ENCODE assay signal across 26 mouse cellular contexts in the genomic region with DNA sequence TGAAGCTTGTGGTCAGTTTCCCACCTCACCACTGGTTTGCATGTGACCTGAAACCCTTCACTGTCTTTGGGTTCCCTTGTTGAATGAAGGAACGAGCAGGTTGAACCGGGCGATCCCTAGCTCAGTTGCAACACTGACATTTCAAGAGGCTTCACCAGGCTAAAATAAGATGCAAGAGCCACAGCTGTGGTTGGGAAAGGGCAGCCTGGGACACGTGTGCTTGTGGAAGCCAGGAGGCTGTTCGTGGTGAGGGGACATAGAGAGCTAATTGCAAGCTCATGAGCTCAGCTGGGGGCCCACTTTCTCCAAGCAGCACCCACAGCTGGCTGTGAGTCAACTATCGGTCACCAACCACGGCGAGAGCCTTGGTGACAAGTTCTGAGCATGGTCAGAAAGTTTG.
DNase-seq lines count a peak whose midpoint lies in the region; ATAC-seq lines count a peak whose summit lies in the region.
"Had no signal": no experiment of that assay in that cellular context is flagged by ENCODE, and none has a peak within 500 bp of the region (broad histone marks: within the 10 kb centered on the region; RNA-seq: fewer than 3 reads in every experiment).

No protein-coding gene starts in this region.

- H3K4me2 ChIP-seq in kidney, embryonic 14.5 days (replicated peaks; ENCODE audit: low read depth, low read length), result no peak overlapping the region
- H3K4me2 ChIP-seq: embryonic facial prominence, embryonic 13.5 days; forebrain, embryonic 15.5 days; heart, embryonic 12.5 days; kidney, embryonic 15.5 days; liver, embryonic 15.5 days; midbrain, embryonic 11.5 days had no signal

- no peaks in the 10 kb centered on the region for H3K4me1 ChIP-seq in kidney, embryonic 14.5 days (ENCODE audit: control insufficient read depth, insufficient read depth, low read length)
- H3K4me1 ChIP-seq: forebrain, embryonic 15.5 days; liver, embryonic 15.5 days had no signal

- H3K9me3 ChIP-seq in kidney, embryonic 14.5 days (ENCODE audit: control insufficient read depth, low read length), result peaks cover 9% of the 10 kb centered on the region
- H3K9me3 ChIP-seq: embryonic facial prominence, embryonic 13.5 days; forebrain, embryonic 15.5 days; limb, embryonic 10.5 days; liver, embryonic 15.5 days had no signal

- H3K27ac ChIP-seq in kidney, embryonic 14.5 days (ENCODE audit: low read depth, low read length), result no peak overlapping the region
- H3K27ac ChIP-seq: embryonic facial prominence, embryonic 13.5 days; forebrain, embryonic 15.5 days; kidney, embryonic 15.5 days; limb, embryonic 10.5 days; liver, embryonic 15.5 days had no signal

- peak; percentile 50; the same call in 1 of the 2 replicates for ATAC-seq in common myeloid progenitor, adult 5-6 weeks (replicated peaks; ENCODE audit: low read depth, poor library complexity, severe bottlenecking)
- no peak for ATAC-seq in kidney, embryonic 14.5 days (ENCODE audit: low FRiP score, low TSS enrichment)
- ATAC-seq: forebrain, embryonic 15.5 days; intestine, postnatal 0 days; Patski had no signal

- no peak overlapping the region for H3K9ac ChIP-seq in kidney, embryonic 14.5 days (ENCODE audit: low read depth, low read length)
- H3K9ac ChIP-seq: embryonic facial prominence, embryonic 13.5 days; forebrain, embryonic 15.5 days; heart, embryonic 12.5 days; kidney, embryonic 15.5 days; liver, embryonic 15.5 days had no signal

- no peak overlapping the region for H3K4me3 ChIP-seq in kidney, embryonic 14.5 days (ENCODE audit: low read length)
- H3K4me3 ChIP-seq: embryonic facial prominence, embryonic 13.5 days; erythroblast, embryonic 14.5 days; forebrain, embryonic 15.5 days; heart, embryonic 12.5 days; kidney, embryonic 15.5 days; limb, embryonic 10.5 days; liver, embryonic 15.5 days had no signal

- H3K36me3 ChIP-seq in kidney, embryonic 14.5 days (ENCODE audit: control insufficient read depth, insufficient read depth, low read length), result no peaks in the 10 kb centered on the region
- H3K36me3 ChIP-seq: embryonic facial prominence, embryonic 13.5 days; forebrain, embryonic 15.5 days; heart, embryonic 12.5 days; kidney, embryonic 15.5 days; limb, embryonic 10.5 days; liver, embryonic 15.5 days had no signal

- 82% methylated on average over 8 of the region's 8 CpGs for WGBS in kidney, embryonic 14.5 days

- DNase-seq in gastrocnemius, adult 18-20 months (ENCODE audit: low spot score), result peak; percentile 51
- DNase-seq in gastrocnemius, postnatal 4 days (ENCODE audit: low spot score in 2 of 2), result no peak
- peak; percentile 56 for DNase-seq in 3T3-L1 (ENCODE audit: low read depth, low spot score)
- DNase-seq in lung, postnatal 36 days, result peak; percentile 63
- DNase-seq in cerebellum, postnatal 36 days, result no peak
- no peak for DNase-seq in left cerebral cortex, adult 11 months (ENCODE audit: low spot score)
- DNase-seq: adrenal gland, adult 2 months; cerebellum, adult 18-20 months; cerebellum, postnatal 14 days; embryo, embryonic 11 days; heart, postnatal 10 days; liver; right cerebral cortex, postnatal 14 days; spleen, adult 18-20 months had no signal

- H3K27me3 ChIP-seq in kidney, embryonic 14.5 days (ENCODE audit: control insufficient read depth, insufficient read depth, low read length), result no peaks in the 10 kb centered on the region
- H3K27me3 ChIP-seq: embryonic facial prominence, embryonic 13.5 days; forebrain, embryonic 15.5 days; kidney, embryonic 15.5 days; liver, embryonic 15.5 days; Patski had no signal

Comparison
In these comparisons a context has a peak if more than half of its experiments do, and no peak if none do; other contexts are left out.
1. DNase-seq: peak in gastrocnemius, adult 18-20 months (single experiment), 3T3-L1 (single experiment) and lung, postnatal 36 days (single experiment); none in gastrocnemius, postnatal 4 days (0 of 2), cerebellum, postnatal 36 days (0 of 2) and left cerebral cortex, adult 11 months (single experiment).